Mouse (Mus musculus): ENCODE results near the gene Olfr113. TPM values are rescaled to one million over a fixed set of nuclear protein-coding genes. Genes with fewer than 3 reads are reported as not detected.
"Not testable (repeated sequence)": the region's sequence is repeated elsewhere in the genome, so short reads cannot be mapped to it uniquely, and the experiment has no call there.

The Olfr113 gene
- not detected for total RNA-seq (2021)
- long read RNA-seq, experiment 1, result 0 reads
- long read RNA-seq, experiment 2, result 0 reads

DNA sequence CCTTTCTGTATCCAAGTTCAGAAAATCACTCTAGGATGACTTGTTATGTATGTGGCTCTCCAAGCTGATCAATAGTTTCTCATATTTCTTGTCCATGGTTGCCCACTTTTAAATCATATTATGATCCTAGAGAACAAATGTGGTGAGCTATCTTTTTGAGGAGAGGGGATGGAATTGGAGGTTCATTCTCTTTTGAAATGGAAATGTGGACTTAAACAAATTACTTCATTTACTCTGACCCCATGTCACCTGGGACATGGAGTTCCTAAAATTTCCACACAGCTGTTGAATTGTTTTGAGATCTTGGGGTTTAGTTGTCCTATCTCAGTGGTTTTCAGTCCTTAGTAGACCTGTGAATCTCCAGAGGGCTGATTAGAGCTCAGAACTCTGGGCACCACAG is at the start of gene Olfr113:
Olfr113 (minus strand) TSS at position 101 of the 400 bp plus-strand sequence.
- no peak for DNase-seq (ENCODE audit: low spot score in 2 of 2)

DNA sequence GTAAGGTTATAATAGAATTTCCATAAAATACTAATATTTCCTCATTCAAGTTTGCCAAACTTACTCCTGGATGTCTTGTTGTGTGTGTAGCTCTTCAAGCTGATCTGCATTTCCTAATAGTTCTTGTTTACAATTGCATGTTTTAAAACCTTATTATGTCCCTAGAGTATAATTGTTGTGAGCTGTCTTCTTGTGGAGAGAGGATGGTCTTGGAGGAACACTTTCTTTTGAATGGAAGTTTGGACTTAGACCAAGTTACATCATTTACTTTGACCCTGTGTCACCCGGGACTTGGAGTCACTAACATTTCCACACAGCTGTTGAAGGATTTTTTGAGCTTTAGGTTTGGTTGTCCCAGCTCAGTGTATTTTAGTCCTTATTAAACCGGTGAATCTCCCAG is 49.5 kb upstream of the Olfr113 start, which contains the start of the genes Olfr115 and Olfr116:
Olfr115 (minus strand) TSS at position 101 of the 400 bp plus-strand sequence.
Olfr116 (minus strand) TSS at position 191 of the 400 bp plus-strand sequence.
- DNase-seq (ENCODE audit: low spot score in 2 of 2), result no peak

DNA sequence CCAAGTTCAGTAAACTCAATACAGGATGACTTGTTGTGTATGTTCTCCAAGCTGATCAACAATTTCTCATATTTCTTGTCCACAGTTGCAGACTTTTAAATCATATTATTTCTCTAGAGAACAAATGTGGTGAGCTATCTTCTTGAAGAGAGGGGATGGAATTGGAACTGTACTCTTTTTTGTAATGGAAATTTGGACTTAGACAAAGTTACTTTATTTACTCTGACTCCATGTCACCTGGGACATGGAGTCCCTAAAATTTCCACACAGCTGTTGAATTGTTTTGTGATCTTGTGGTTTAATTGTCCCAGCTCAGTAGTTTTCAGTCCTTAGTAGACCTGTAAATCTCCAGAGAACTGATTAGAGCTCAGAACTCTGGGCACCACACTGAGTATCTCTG is 15.2 kb upstream of the Olfr113 start, which contains the start of gene Olfr114:
Olfr114 (minus strand) TSS at position 101 of the 400 bp plus-strand sequence.
- DNase-seq (ENCODE audit: low spot score in 2 of 2), result no peak

DNA sequence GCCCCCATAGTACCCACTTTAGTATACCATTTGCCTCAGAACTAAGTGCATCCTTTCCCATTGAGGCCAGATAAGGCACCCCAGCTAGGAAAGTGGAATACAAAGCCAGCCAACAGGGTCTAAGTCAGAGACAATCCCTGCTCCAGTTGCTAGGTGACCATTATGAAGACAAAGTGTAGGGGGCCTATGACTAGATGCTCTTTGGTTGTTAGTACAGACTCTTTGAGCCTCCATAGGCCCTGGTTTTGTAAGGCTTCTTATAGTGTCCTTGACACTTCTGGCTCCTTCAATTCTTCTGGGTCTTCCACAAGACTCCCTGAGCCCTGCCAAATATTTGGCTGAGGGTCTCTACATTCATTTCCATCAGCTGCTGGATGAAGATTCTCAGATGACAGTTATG is 8.1 kb downstream of the Olfr113 start, which contains the start of gene Olfr112:
Olfr112 (minus strand) TSS at position 101 of the 400 bp plus-strand sequence.
- DNase-seq (ENCODE audit: low spot score in 2 of 2), result no peak

DNA sequence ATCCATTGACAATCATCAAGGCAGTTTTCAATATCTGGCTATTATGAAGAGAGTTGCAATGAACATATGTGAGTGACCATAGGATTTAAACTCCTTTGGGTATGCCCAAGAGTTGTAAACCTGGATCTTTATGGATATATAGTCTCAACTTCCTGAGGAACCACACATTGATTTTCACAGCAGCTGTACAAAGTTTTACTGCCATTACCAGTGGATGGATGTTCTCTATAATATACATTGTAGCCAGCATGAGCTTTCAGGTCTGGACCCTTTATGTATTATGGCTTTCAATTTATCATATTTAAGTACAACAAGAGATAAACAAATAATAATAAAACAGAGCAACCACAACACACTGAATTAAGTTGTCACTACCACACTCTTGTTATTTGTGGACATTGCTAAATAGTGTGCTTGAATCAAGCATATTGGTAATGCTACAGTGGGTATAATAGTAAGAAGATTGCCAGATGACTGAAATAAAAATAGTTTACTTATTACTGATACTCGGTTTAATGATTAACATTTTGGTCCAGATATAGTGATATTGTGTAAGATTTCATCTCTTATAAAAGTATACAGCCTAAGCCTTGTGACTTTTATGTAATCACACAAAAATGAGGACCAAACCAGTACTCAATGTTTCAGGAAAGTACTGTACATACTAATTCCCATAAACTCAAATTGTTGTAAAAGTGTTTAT is 18.4 kb downstream of the Olfr113 start:
- DNase-seq (ENCODE audit: low spot score in 2 of 2), result no peak

DNA sequence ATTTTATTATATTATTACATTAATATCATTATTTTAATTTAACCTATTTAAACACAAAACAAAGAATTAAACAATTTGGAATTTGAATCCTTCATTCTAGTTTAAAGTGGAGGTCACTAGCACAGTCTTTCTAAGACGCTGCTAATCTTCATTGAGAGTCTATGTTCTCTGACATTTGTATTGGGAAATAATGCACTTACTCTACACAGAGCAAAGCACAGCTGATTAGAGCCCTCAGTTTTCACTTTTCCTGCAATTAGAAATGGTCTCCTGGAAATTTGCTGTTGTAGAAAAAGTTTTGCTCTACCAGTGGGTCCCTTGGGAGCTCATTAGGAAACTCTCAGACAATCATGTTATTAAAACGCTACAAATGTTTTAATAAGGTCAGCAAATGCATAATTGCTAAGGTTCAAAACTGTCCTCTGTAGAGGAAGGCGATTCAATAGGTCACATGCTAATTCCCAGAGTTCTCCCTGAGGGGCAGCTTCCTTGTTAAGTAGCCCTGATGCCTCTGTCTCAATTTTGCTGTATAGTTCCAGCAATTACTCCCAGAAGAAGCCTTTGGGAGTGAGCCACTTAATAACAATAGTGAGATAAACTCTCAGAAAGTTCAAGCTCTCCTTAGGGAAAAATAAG is 33.5 kb downstream of the Olfr113 start:
- DNase-seq (ENCODE audit: low spot score in 2 of 2), result no peak

DNA sequence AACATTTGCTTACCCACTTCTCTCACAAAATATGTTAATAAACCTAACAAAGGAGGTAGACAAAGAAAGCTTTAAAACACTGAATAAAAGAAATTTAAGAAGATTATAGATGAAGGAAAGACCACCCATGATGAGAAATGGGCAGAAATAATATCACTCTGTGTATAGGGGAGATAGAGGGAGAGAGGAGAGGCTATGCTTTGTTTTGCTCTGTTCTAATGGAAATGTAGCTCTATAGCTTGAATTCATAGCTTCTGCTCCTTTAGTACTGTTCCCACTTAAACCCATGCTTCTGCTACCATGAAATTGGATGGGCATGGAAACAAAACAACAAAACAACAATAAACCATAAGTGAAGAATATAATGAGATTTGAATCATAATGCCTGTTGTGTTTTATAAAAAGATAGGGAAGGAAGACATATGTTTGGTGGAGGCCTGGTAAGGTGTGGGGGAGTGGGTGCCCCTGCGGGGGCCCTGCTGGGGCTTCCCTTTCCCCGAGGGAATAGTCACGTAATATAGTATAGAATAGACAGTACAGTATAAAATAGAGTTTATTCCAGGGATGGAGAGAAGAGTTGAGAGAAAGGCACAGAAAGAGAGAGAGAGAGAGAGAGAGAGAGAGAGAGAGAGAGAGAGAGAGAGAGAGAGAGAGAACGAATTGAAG is 35.9 kb downstream of the Olfr113 start:
- no peak for DNase-seq (ENCODE audit: low spot score in 2 of 2)

DNA sequence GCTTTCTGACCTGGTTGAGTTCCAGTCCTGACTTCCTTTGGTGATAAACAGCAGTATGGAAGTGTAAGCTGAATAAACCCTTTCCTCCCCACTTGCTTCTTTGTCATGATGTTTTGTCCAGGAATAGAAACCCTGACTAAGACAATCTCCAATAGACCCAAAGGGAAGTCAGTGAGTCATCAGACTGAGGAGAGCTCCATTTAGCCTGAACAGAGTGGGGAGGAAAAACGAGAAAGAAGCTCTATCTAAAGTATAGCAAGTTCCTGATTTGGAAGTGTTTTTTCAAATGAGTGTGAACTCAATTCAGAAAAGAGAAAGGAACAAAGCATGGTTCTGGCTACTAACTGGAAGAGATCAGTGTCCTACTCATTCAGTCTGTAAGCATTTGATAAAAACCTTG is 39.0 kb downstream of the Olfr113 start:
- not testable (repeated sequence) for DNase-seq (ENCODE audit: low spot score in 2 of 2)

DNA sequence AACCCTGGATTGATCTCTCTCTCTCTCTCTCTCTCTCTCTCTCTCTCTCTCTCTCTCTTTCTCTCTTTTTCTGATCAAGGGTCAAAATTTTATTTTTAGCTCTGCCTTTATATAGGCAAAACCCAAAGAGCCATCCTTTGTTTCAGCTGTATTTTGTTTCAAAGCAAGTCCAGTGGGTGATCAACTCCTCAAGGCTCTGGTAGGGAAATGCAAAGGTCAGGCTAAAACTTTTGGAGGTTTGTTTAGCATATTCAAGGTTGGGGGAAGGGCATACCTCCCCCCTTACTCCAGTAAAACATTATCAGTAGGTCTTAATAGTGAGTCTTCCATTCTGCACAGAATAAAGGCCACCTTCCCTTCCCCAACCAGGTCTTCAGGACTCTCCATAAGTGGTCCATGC is 42.3 kb downstream of the Olfr113 start:
- no peak for DNase-seq (ENCODE audit: low spot score in 2 of 2)

DNA sequence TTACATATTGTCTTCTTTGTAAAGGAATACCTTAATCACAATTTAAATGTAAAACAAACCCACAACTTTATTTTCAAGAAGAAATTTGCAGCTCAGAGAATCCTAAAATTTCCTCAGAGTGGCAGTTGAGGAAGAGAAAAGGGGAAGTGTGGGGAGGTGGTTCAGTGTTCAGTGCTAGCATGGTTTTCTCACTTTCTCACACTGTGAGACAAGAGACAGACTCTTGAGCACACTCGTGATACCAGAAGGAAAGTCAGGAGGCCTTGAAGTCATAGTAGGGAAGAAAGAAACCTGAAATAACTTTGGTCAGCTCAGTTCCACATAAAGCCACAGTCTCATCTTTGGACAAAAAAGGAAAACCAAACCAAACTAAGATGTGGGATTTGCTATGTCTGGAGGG is 52.0 kb downstream of the Olfr113 start:
- DNase-seq (ENCODE audit: low spot score in 2 of 2), result not testable (repeated sequence)

DNA sequence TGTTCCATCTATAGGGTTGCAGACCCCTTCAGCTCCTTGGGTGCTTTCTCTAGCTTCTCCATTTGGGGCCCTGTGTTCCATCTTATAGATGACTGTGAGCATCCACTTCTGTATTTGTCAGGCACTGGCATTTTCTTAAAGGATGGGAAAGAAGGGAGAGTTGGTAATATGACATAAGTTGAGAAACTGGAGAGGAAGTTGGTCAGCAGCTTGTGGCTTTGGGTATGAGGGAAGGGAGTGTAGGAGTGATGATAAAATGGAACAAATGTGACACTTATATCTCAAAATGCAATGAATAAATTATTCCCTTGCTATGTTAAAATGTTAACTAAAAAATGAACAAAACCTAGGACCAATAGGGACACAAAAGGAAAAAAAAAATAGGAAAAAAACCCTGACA is 52.9 kb downstream of the Olfr113 start:
- DNase-seq (ENCODE audit: low spot score in 2 of 2), result not testable (repeated sequence)

Other genes with a start within 250 kb of the Olfr113 start
- not detected for gene Olfr103, start 238.0 kb downstream of the Olfr113 start, total RNA-seq (2021)
- not detected for gene Olfr104-ps, start 218.1 kb downstream of the Olfr113 start, total RNA-seq (2021)
- not detected for gene Olfr105-ps, start 198.6 kb downstream of the Olfr113 start, total RNA-seq (2021)
- gene Olfr106-ps, start 187.3 kb downstream of the Olfr113 start, total RNA-seq (2021), result not detected
- not detected for gene Olfr107, start 178.4 kb downstream of the Olfr113 start, total RNA-seq (2021)
- gene Olfr108, start 132.2 kb downstream of the Olfr113 start, total RNA-seq (2021), result not detected
- gene Olfr109, start 118.7 kb downstream of the Olfr113 start, total RNA-seq (2021), result not detected
- not detected for gene H2-M2, start 94.1 kb downstream of the Olfr113 start, total RNA-seq (2021)
- gene Olfr110, start 85.2 kb downstream of the Olfr113 start, total RNA-seq (2021), result not detected
- gene Olfr111, start 69.6 kb downstream of the Olfr113 start, total RNA-seq (2021), result not detected
- not detected for gene Olfr112, start 8.2 kb downstream of the Olfr113 start, total RNA-seq (2021)
- not detected for gene Olfr114, start 15.1 kb upstream of the Olfr113 start, total RNA-seq (2021)
- not detected for gene Olfr115, start 49.4 kb upstream of the Olfr113 start, total RNA-seq (2021)
- not detected for gene Olfr116, start 49.5 kb upstream of the Olfr113 start, total RNA-seq (2021)
- gene Olfr117, start 86.1 kb upstream of the Olfr113 start, total RNA-seq (2021), result not detected
- not detected for gene Olfr118, start 89.3 kb upstream of the Olfr113 start, total RNA-seq (2021)
- not detected for gene Olfr119, start 118.9 kb upstream of the Olfr113 start, total RNA-seq (2021)
- not detected for gene Olfr120, start 144.1 kb upstream of the Olfr113 start, total RNA-seq (2021)
- not detected for gene Olfr121, start 171.2 kb upstream of the Olfr113 start, total RNA-seq (2021)
- gene Olfr122, start 190.9 kb upstream of the Olfr113 start, total RNA-seq (2021), result not detected
- gene Olfr123, start 215.9 kb upstream of the Olfr113 start, total RNA-seq (2021), result not detected
- gene Olfr124, start 222.2 kb upstream of the Olfr113 start, total RNA-seq (2021), result not detected